Mouse (Mus musculus) lung, embryonic 16.5 days (tissue): ENCODE measurements around the gene Sgtb. TPM values are rescaled to one million over a fixed set of nuclear protein-coding genes. Genes with fewer than 3 reads are reported as not detected.

Experiments used
- ATAC-seq: fragments of 200-750 bp; cut with Nextera tagmentation; 2 replicates; pipeline ENCODE4 v1.8.0; 2017; ENCODE audit warnings: low read depth, mild to moderate bottlenecking, moderate library complexity
- H3K27ac ChIP-seq: fragments of 300-500 bp; sonication (generic); 2 replicates; pipeline ENCODE4 v1.5.1; 2014; ENCODE audit warnings: mild to moderate bottlenecking, control low read depth, low read length
- H3K27me3 ChIP-seq: fragments of 300-500 bp; sonication (generic); 2 replicates; pipeline ENCODE4 v1.6.1; 2014; ENCODE audit warnings: low read depth, low read length, mixed read lengths; ENCODE audit not compliant: control insufficient read depth, insufficient read depth
- H3K36me3 ChIP-seq: fragments of 300-500 bp; sonication (generic); 2 replicates; pipeline ENCODE4 v1.6.1; 2014; ENCODE audit warnings: low read length; ENCODE audit not compliant: control insufficient read depth, insufficient read depth
- H3K4me1 ChIP-seq: fragments of 300-500 bp; sonication (generic); replicated peaks from 2 replicates; pipeline ENCODE4 v1.6.1; 2014; ENCODE audit warnings: low read length, mixed read lengths; ENCODE audit not compliant: control insufficient read depth, insufficient read depth
- H3K4me2 ChIP-seq: fragments of 300-500 bp; sonication (generic); 2 replicates; pipeline ENCODE4 v1.6.1; 2014; ENCODE audit warnings: low read depth, low read length, control low read depth
- H3K4me3 ChIP-seq: fragments of 300-500 bp; sonication (generic); 2 replicates; pipeline ENCODE4 v1.5.1; 2014; ENCODE audit warnings: mild to moderate bottlenecking, low read length, control low read depth
- H3K9ac ChIP-seq: fragments of 300-500 bp; sonication (generic); 2 replicates; pipeline ENCODE4 v1.6.1; 2014; ENCODE audit warnings: low read length, control low read depth
- H3K9me3 ChIP-seq: fragments of 300-500 bp; sonication (generic); 2 replicates; pipeline ENCODE4 v1.6.1; 2016; ENCODE audit warnings: low read length; ENCODE audit not compliant: control insufficient read depth
- WGBS: fragments of 180-500 bp; shearing (Covaris S2); extraction: QIAGEN DNeasy Blood & Tissue Kit; methylation state at CpG from one replicate; pipeline ENCODE4 v1.1.7; 2014; 5-methylcytosine and 5-hydroxymethylcytosine counted together
- polyA plus RNA-seq: library from polyadenylated mRNA; unstranded; fragments of >200 nt; fragmentation: Nextera tagmentation; extraction: Ambion mirVana; gene quantifications from 2 replicates; pipeline ENCODE4 v1.2.1, GENCODE M21; 2015

Sgtb gene
- polyA plus RNA-seq, 1 experiment from 2014 or later, result 6.3 TPM

DNA sequence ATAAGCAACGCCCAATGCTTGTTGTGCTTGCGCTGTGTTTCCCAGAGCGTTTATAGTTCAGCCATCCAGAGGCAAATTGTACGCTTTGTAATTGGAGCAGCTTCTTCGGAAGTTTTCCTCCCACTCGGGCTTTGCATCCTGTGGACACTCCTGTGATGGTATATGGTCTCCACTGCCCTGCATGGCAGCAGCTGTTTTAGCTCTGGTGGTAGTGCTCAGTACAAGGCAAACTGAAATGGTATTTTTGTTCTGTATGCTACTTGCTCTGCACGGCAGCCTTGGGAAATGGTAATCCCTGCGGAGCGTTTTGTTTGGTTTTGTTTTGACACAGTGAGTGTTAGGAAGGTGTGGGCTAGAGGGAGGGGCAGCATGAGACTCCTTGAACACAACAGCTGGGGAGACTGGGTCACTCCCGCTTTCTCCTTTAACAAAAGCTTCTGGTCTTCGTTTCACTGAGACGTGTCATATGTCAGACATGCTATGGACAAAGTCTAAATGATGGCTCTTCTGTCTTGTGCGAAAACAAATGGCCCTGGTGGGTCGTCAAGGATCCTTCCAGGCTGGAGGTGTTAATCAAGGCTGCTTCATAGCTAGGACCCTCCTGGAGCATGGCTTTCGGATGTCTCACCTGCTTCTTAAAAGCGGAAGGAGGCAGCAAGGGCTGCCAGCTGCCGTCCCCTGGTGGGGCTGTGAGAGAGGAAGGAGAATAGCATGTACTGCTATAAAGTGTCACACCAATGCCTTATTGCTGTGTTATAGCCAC lies 12.7 kb downstream of the Sgtb start:
- no peak overlapping the region for H3K9ac ChIP-seq
- no peaks in the 10 kb centered on the region for H3K4me1 ChIP-seq
- no peak overlapping the region for H3K4me2 ChIP-seq
- ATAC-seq, result no peak
- H3K27me3 ChIP-seq, result no peaks in the 10 kb centered on the region
- H3K4me3 ChIP-seq, result no peak overlapping the region
- H3K9me3 ChIP-seq, result no peaks in the 10 kb centered on the region
- WGBS, result 55% methylated on average over 17 of the region's 17 CpGs
- H3K27ac ChIP-seq, result no peak overlapping the region
- H3K36me3 ChIP-seq, result 0 out of 2 replicates have a peak, but pooled peaks cover 2% of the 10 kb centered on the region

DNA sequence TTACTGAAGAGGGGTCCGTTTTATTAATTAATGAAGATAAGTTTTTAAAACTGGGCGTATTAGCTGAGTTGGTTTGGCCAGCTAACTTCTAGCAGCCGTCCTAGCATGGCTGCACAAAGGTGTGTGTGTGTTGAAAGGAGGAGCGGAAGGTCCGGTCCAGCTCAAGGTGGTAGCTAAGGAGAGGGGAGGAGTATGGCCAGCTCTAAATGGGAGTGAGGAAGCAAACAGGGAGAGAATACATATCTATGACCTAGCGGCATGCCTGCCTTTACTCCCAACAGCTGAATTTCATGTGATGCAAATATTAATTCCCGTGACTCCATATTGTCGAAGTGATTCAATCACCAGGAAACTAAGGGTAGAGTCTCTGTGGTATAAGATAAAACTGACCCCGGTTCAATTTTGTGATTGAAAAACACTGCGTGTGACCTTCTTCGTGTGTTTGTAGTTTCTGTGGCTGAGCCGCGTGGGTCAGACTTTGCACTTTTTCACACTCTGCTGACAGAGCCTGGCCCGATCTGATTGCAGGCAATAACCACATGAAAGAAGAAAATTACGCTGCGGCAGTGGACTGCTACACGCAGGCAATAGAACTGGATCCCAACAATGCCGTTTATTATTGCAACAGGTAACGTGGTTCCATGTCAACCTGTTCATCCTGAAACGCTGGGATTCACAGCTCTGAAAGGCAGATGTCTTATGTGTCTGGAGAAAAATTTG lies 14.3 kb downstream of the Sgtb start:
- Histone ChIP-seq H3K9ac (no peak overlapping the region), H3K4me1 (no peaks in the 10 kb centered on the region), H3K36me3 (0 out of 2 replicates have a peak, but pooled peaks cover 2% of the 10 kb centered on the region), H3K4me3 (no peak overlapping the region), H3K27ac (no peak overlapping the region), H3K4me2 (no peak overlapping the region), H3K27me3 (no peaks in the 10 kb centered on the region), H3K9me3 (no peaks in the 10 kb centered on the region)
- no peak for ATAC-seq
- WGBS, result 90% methylated on average over 20 of the region's 20 CpGs

DNA sequence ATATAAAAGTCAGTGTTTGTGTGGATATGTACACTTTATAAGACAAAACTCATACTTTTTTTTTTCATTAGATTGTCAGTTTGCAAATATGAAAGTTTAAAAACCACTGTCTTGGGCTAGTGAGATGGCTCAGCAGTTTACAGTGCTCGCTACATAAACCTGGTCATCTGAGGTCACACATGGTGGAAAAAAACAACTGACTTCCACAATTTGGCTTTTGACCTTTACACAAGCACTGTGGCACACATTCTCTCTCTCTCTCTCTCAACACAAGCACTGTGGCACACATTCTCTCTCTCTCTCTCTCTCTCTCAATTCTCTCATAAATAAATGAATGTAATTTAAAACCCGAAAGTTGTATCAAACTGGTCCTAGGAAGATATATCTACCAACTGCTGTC lies 23.0 kb downstream of the Sgtb start:
- H3K27me3 ChIP-seq, result no peaks in the 10 kb centered on the region
- 79% methylated on average over 2 of the region's 2 CpGs for WGBS
- no peaks in the 10 kb centered on the region for H3K36me3 ChIP-seq
- no peak overlapping the region for H3K9ac ChIP-seq
- H3K4me2 ChIP-seq, result no peak overlapping the region
- no peak overlapping the region for H3K4me3 ChIP-seq
- no peak overlapping the region for H3K27ac ChIP-seq
- H3K9me3 ChIP-seq, result no peaks in the 10 kb centered on the region
- no peaks in the 10 kb centered on the region for H3K4me1 ChIP-seq
- ATAC-seq, result no peak

DNA sequence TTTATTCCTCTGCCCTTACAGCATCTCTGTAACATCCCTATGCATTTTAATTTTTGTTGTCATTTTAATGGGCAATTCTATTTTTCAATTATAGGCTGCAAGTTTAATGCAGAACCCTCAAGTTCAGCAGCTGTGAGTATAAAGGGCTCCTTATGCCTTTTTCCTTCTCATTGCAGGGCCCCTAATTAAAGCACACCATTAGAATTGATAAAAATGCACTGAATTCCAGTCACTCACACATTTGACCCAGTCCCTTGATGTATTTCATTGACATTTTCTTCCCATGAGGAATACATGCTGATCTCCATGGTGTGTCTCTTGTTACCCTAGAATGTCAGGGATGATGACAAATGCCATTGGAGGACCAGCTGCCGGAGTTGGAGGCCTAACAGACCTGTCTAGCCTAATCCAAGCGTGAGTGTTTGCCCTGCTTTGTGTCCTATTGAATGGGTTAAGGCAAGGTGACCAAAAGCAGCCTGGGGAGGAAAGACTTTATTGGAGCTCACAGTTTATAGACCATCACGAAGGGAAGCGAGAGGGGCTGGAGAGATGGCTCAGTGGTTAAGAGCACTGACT lies 25.1 kb downstream of the Sgtb start:
- H3K4me1 ChIP-seq, result no peaks in the 10 kb centered on the region
- H3K9ac ChIP-seq, result no peak overlapping the region
- H3K9me3 ChIP-seq, result no peaks in the 10 kb centered on the region
- no peak for ATAC-seq
- WGBS, result 79% methylated on average over 4 of the region's 4 CpGs
- no peaks in the 10 kb centered on the region for H3K27me3 ChIP-seq
- no peak overlapping the region for H3K4me2 ChIP-seq
- no peaks in the 10 kb centered on the region for H3K36me3 ChIP-seq
- H3K27ac ChIP-seq, result no peak overlapping the region
- no peak overlapping the region for H3K4me3 ChIP-seq

DNA sequence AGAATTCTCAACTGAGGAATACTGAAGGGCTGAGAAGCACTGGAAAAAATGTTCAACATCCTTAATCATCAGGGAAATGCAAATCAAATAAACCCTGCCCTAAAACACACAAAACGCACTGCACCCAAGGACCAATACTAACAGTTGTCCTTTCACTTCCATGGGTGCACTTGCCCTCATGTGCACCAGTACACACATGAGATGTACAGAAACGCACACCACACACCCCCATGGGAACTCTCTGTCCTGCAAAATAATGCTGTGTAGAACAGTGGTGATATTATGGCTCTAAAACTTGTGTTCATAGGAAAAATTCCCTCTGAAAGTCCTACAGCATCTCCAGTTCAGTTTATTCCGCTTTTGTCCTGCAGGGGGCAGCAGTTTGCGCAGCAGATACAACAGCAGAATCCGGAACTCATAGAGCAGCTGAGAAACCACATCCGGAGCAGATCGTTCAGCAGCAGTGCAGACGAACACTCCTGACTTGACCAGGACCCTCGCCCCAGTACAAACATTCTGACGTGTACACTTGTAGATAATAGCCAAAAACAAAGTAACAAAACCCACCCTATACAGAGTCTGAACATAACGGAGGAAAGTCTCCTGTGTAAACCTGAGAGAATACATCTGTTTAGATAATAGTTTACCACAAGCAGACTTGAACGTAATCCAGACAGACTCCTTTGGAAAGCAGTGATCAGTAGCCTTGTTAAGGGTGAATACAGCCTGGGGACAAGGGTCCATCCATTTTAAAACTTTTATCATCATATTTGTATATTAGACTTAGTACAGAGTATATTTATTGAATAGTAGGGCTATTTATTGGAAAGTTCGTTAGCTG lies 30.0 kb downstream of the Sgtb start:
- WGBS, result 36% methylated on average over 13 of the region's 13 CpGs
- H3K9ac ChIP-seq, result no peak overlapping the region
- no peaks in the 10 kb centered on the region for H3K4me1 ChIP-seq
- no peaks in the 10 kb centered on the region for H3K27me3 ChIP-seq
- peak; percentile 64 for ATAC-seq
- peaks cover 11% of the 10 kb centered on the region; the same call in 1 of the 2 replicates for H3K36me3 ChIP-seq
- no peak overlapping the region for H3K27ac ChIP-seq
- H3K4me3 ChIP-seq, result no peak overlapping the region
- no peaks in the 10 kb centered on the region for H3K9me3 ChIP-seq
- H3K4me2 ChIP-seq, result peak overlapping the region; percentile 13; the same call in 1 of the 2 replicates

DNA sequence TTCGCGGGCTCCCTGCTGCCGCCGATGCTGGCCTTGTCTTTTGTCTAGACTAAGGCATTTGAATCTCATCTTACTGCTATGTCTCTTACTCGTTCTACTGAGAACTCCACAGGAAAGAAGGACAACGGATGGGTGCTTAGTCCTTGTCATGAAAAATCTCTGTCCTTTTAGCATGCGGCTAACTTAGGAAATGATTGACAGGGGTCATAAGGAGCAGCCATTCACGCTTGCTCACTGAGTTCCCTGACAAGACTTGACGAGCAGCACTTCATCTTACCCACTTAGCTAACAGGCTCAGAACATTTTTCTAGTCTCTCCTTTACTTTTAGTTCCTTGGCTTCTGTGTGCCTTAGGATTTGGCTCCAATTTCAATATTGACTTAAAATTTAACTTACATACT lies 35.3 kb downstream of the Sgtb start:
- Histone ChIP-seq H3K9me3 (no peaks in the 10 kb centered on the region), H3K27ac (no peak overlapping the region), H3K36me3 (peaks cover 37% of the 10 kb centered on the region), H3K9ac (no peak overlapping the region), H3K4me2 (no peak overlapping the region), H3K4me3 (no peak overlapping the region), H3K4me1 (no peaks in the 10 kb centered on the region), H3K27me3 (no peaks in the 10 kb centered on the region)
- WGBS, result 71% methylated on average over 9 of the region's 9 CpGs
- no peak for ATAC-seq

DNA sequence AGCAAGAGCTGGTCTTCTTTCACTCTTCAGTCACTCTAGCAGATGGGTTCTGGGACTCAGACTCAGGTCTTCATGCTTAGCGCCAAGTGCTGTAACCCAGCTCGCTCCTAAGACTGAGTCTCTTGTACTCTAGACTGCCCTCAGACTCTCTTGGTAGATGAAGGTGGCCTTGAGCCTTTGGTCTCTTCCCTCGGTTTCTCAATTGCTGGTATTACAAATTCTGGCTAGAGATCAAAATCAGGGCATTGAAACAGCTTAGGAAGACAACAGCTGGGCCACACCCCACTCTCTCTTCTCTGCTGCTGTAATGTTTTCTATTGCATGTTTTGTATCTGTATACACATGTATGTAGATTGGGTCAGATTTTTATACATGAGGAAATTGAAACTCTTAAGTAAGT lies 36.1 kb downstream of the Sgtb start:
- ATAC-seq, result no peak
- Histone ChIP-seq H3K27ac (no peak overlapping the region), H3K36me3 (peaks cover 37% of the 10 kb centered on the region), H3K27me3 (no peaks in the 10 kb centered on the region), H3K9ac (no peak overlapping the region), H3K4me2 (no peak overlapping the region), H3K4me1 (no peaks in the 10 kb centered on the region), H3K4me3 (no peak overlapping the region), H3K9me3 (no peaks in the 10 kb centered on the region)
- WGBS, result 84% methylated on average over 3 of the region's 3 CpGs

DNA sequence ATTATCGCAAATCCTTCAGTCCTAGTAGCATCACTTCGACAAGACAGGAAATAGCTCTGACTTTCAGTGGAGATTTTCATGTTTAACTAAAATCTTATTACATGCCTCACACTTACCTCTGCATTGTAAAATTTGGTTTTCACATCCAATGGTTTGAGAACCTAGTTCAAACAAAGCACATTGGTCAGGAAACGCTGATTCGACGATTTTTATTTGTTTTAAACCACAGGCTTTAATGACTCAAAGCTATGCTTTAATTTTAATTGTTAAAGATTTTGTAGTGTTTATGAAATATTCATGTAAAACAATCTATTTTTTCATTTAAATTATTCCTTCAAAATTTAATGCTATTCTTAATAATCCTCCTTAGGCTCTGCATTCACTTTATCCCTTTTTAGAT lies 44.6 kb downstream of the Sgtb start:
- WGBS, result 91% methylated on average over 5 of the region's 5 CpGs
- H3K27ac ChIP-seq, result no peak overlapping the region
- no peaks in the 10 kb centered on the region for H3K27me3 ChIP-seq
- H3K4me2 ChIP-seq, result no peak overlapping the region
- H3K36me3 ChIP-seq, result peaks cover 14% of the 10 kb centered on the region
- H3K4me1 ChIP-seq, result no peaks in the 10 kb centered on the region
- H3K9ac ChIP-seq, result no peak overlapping the region
- no peak for ATAC-seq
- no peaks in the 10 kb centered on the region for H3K9me3 ChIP-seq
- H3K4me3 ChIP-seq, result no peak overlapping the region

DNA sequence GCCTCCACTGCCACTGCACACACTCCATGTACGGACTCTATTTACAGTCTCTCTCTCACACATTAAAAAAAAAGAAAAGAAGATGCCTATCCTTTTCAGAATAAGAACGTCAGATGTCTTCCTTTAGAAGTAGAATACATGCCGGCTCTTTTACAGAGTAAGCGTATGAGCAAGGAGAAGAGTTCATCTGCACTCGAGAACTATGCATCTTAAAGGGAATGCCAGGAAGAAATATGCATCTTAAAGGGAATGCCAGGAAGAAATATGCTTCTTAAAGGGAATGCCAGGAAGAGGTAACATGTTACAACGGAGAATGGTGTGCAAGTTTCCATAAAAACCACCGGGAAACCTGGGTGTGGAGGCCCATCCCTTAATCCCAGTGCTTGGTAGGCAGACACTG lies 45.6 kb downstream of the Sgtb start:
- Histone ChIP-seq H3K4me1 (no peaks in the 10 kb centered on the region), H3K27me3 (no peaks in the 10 kb centered on the region), H3K4me3 (no peak overlapping the region), H3K27ac (no peak overlapping the region), H3K9me3 (no peaks in the 10 kb centered on the region), H3K9ac (no peak overlapping the region), H3K36me3 (peaks cover 14% of the 10 kb centered on the region), H3K4me2 (no peak overlapping the region)
- no peak for ATAC-seq
- 88% methylated on average over 7 of the region's 7 CpGs for WGBS
